Comparison of ENCODE assay signal across 12 mouse cellular contexts in genomic region chr8:47367029-47367428, GRCm38 (mm10).
"Had no signal": no experiment of that assay in that cellular context is flagged by ENCODE, and none has a peak within 500 bp of the region (broad histone marks: within the 10 kb centered on the region; RNA-seq: fewer than 3 reads in every experiment).

No protein-coding gene starts in this region.

- H3K9ac ChIP-seq: limb, embryonic 13.5 days; liver, embryonic 14.5 days; midbrain, embryonic 13.5 days had no signal

- H3K4me3 ChIP-seq: limb, embryonic 13.5 days; midbrain, embryonic 13.5 days had no signal

- H3K36me3 ChIP-seq: limb, embryonic 13.5 days; midbrain, embryonic 13.5 days had no signal

- H3K27me3 ChIP-seq: midbrain, embryonic 13.5 days had no signal

- H3K27ac ChIP-seq: kidney, postnatal 0 days; limb, embryonic 13.5 days; liver, embryonic 14.5 days; midbrain, embryonic 13.5 days; stomach, postnatal 0 days had no signal

- ATAC-seq: lung, postnatal 0 days; midbrain, embryonic 13.5 days had no signal

- H3K4me2 ChIP-seq: limb, embryonic 13.5 days; midbrain, embryonic 13.5 days had no signal

- H3K9me3 ChIP-seq: limb, embryonic 13.5 days had no signal

- DNase-seq: kidney, postnatal 36 days; left cerebral cortex, postnatal 4 days; lung, adult 2 months; lung, postnatal 36 days; right cerebral cortex, adult 18-20 months; right cerebral cortex, postnatal 25 days had no signal
